Comparison of ENCODE assay signal across 8 mouse cellular contexts in the genomic region with DNA sequence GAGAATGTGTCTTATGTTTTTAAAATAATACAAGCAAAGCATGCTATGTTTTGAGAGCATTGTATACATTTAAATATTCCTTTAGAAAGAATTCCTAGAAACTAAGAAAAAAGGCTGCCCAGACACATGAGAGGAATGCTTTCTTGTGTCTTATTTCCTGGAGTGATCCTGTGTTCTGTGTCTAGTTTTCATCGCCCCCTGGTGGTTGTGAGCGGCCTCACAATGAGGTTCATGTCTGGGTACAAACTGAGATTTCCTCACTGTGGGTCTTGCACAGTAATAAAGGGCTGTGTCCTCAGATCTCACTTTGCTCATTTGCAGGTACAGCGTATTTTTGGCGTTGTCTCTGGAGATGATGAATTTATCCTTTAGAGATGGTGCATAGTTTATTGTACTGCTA.
DNase-seq lines count a peak whose midpoint lies in the region; ATAC-seq and TF ChIP-seq lines count a peak whose summit lies in the region.
"Not testable (repeated sequence)": the region's sequence is repeated elsewhere in the genome, so short reads cannot be mapped to it uniquely, and the experiment has no call there.

No protein-coding gene starts in this region.

- ATAC-seq in megakaryocyte-erythroid progenitor cell, adult 5-6 weeks (replicated peaks; ENCODE audit: low FRiP score, low TSS enrichment, poor library complexity, severe bottlenecking), result peak; percentile 95

- not testable (repeated sequence) for H3K4me2 ChIP-seq in CH12.LX (ENCODE audit: insufficient read depth, low read depth, poor library complexity, severe bottlenecking)

- intact Hi-C loops in heart, adult 2 months (cut with DNase I), result not testable (repeated sequence)

- H3K9ac ChIP-seq in CH12.LX (ENCODE audit: insufficient read depth, low read depth); heart, adult 2 months (ENCODE audit: low read depth, low read length): not testable (repeated sequence)

- H3K27me3 ChIP-seq in CH12.LX (replicated peaks); heart, adult 2 months (ENCODE audit: control insufficient read depth, insufficient read depth, low read length); kidney, adult 2 months (replicated peaks; ENCODE audit: control insufficient read depth, insufficient read depth, low read length); limb, embryonic 10.5 days (ENCODE audit: low read depth, poor library complexity, severe bottlenecking): not testable (repeated sequence)

- not testable (repeated sequence) for H3K36me3 ChIP-seq in CH12.LX (replicated peaks in 1 of 2; ENCODE audit: control insufficient read depth in 1 of 2, insufficient read depth in 1 of 2, low read length in 1 of 2); heart, adult 2 months (ENCODE audit: control insufficient read depth, insufficient read depth, low read length); kidney, adult 2 months (ENCODE audit: control insufficient read depth, insufficient read depth, low read length); limb, embryonic 10.5 days

- dilution Hi-C loops in CH12.LX (cut with MboI; ENCODE audit: extremely low pct_ligation_motif_present, extremely low pct_unique_long_range_greater_than_20kb, low sequenced_read_pairs), result not testable (repeated sequence)

- not testable (repeated sequence) for TF ChIP-seq RAD21 in CH12.LX (IDR thresholded peaks at IDR 0.05; ENCODE audit: low read depth, low read length)

- H3K4me1 ChIP-seq in CH12.LX (ENCODE audit: control insufficient read depth in 1 of 2, insufficient read depth in 2 of 2); heart, adult 2 months (ENCODE audit: control insufficient read depth, insufficient read depth, low read length); kidney, adult 2 months (ENCODE audit: control insufficient read depth, insufficient read depth, low read length); limb, embryonic 10.5 days: not testable (repeated sequence)

- TF ChIP-seq CTCF in CH12.LX (conservative IDR thresholded peaks at IDR 0.05 in 1 of 2, IDR thresholded peaks at IDR 0.05 in 1 of 2; ENCODE audit: low read depth in 2 of 2, low read length in 2 of 2), result peak; percentile 22 to 42; a peak in 2 of 4 replicates
- peak; percentile 53 for TF ChIP-seq CTCF in heart, adult 2 months (IDR thresholded peaks at IDR 0.05)
- peak; percentile 57 for TF ChIP-seq CTCF in kidney, adult 2 months (conservative IDR thresholded peaks at IDR 0.05; ENCODE audit: insufficient read depth, insufficient read length, low read depth, low read length)

- TF ChIP-seq EP300 in CH12.LX (IDR thresholded peaks at IDR 0.05; ENCODE audit: low read length); heart, adult 2 months (IDR thresholded peaks at IDR 0.05; ENCODE audit: insufficient read depth, low read depth, low read length): not testable (repeated sequence)

- in situ Hi-C loops in CH12.LX (cut with MboI; ENCODE audit: low pct_ligation_motif_present, low pct_unique_long_range_greater_than_20kb, low sequenced_read_pairs), result not testable (repeated sequence)

- not testable (repeated sequence) for H3K4me3 ChIP-seq in CH12.LX (replicated peaks in 1 of 3; ENCODE audit: low read depth in 2 of 3, low read length in 2 of 3, poor library complexity in 1 of 3); heart, adult 2 months; kidney, adult 2 months (ENCODE audit: insufficient read depth, low read depth, low read length); limb, embryonic 10.5 days

- DNase-seq in CH12.LX (ENCODE audit: extremely low read depth) (peak; percentile 16), ZHBTc4 (ENCODE audit: low read depth, low spot score) (peak; percentile 19)
- DNase-seq in embryo, embryonic 10 days (ENCODE audit: low spot score), result peak; percentile 20
- DNase-seq in heart, adult 2 months, result not testable (repeated sequence)
- DNase-seq in kidney, adult 2 months, result peak; percentile 55
- peak; percentile 31 for DNase-seq in limb, embryonic 10.5 days (ENCODE audit: low spot score)
- DNase-seq in thymus, postnatal 14 days, result peak; percentile 43

- TF ChIP-seq POLR2A in CH12.LX (IDR thresholded peaks at IDR 0.05; ENCODE audit: low read depth, low read length); heart, adult 2 months (IDR thresholded peaks at IDR 0.05; ENCODE audit: insufficient read depth, low read depth, low read length); kidney, adult 2 months (IDR thresholded peaks at IDR 0.05; ENCODE audit: low read depth, low read length): not testable (repeated sequence)

- 25% methylated on average over 4 of the region's 4 CpGs for WGBS in heart, adult 2 months
- WGBS in kidney, adult 2 months, result 26% methylated on average over 4 of the region's 4 CpGs
- 27% methylated on average over 4 of the region's 4 CpGs for WGBS in limb, embryonic 10.5 days

- not testable (repeated sequence) for H3K79me2 ChIP-seq in CH12.LX (replicated peaks; ENCODE audit: control insufficient read depth, extremely low read depth, insufficient read depth, poor library complexity, severe bottlenecking); heart, adult 2 months (replicated peaks; ENCODE audit: control insufficient read depth, insufficient read depth, low read length)

- not testable (repeated sequence) for H3K27ac ChIP-seq in CH12.LX (ENCODE audit: insufficient read depth, low read depth); heart, adult 2 months; kidney, adult 2 months (ENCODE audit: insufficient read depth, low read depth, low read length); limb, embryonic 10.5 days

- H3K9me3 ChIP-seq in CH12.LX (replicated peaks; ENCODE audit: low read length); limb, embryonic 10.5 days (replicated peaks): not testable (repeated sequence)
